Mouse (Mus musculus) macrophage (primary cell): Measurements from ENCODE around the gene Ncoa3. TPM values are rescaled to one million over a fixed set of nuclear protein-coding genes. Genes with fewer than 3 reads are reported as not detected.

Experiments
- H3K27ac ChIP-seq: fragments of 350-480 bp; formaldehyde crosslinking; 2 replicates; pipeline ENCODE4 v1.9.0; 2021
- H3K36me3 ChIP-seq: fragments of 350-480 bp; formaldehyde crosslinking; 2 replicates; pipeline ENCODE4 v1.9.0; 2021; ENCODE audit errors: inconsistent target
- H3K4me3 ChIP-seq: fragments of 350-480 bp; formaldehyde crosslinking; 2 replicates; pipeline ENCODE4 v1.9.0; 2021; ENCODE audit errors: inconsistent target
- H3K79me2 ChIP-seq: fragments of 350-480 bp; formaldehyde crosslinking; 2 replicates; pipeline ENCODE4 v1.9.0; 2021; ENCODE audit errors: inconsistent target
- WGBS: methylation state at CpG from one replicate; pipeline ENCODE4 v1.1.7; 2026; ENCODE audit warnings: inconsistent platforms; ENCODE audit not compliant: missing documents; 5-methylcytosine and 5-hydroxymethylcytosine counted together
- polyA plus RNA-seq: library from polyadenylated mRNA; stranded (reverse); fragments of 250-400 nt; gene quantifications from 3 replicates; pipeline ENCODE4 v1.2.4, GENCODE M21; 2018; ENCODE audit warnings: inconsistent platforms

Ncoa3 gene
- polyA plus RNA-seq, 1 experiment from 2014 or later: 65.0 TPM

GRCm38 (mm10) chr2:166025943-166026342 is 33.5 kb downstream of the Ncoa3 start:
- no peak overlapping the region for H3K4me3 ChIP-seq
- peaks cover 100% of the 10 kb centered on the region for H3K79me2 ChIP-seq
- 93% methylated on average over 5 of the region's 5 CpGs for WGBS
- no peak overlapping the region for H3K27ac ChIP-seq
- no peaks in the 10 kb centered on the region for H3K36me3 ChIP-seq

GRCm38 (mm10) chr2:166027834-166028233 is 35.4 kb downstream of the Ncoa3 start:
- no peak overlapping the region for H3K4me3 ChIP-seq
- peaks cover 100% of the 10 kb centered on the region for H3K79me2 ChIP-seq
- WGBS: 78% methylated on average over 3 of the region's 3 CpGs
- no peaks in the 10 kb centered on the region for H3K36me3 ChIP-seq
- H3K27ac ChIP-seq: no peak overlapping the region

- Histone ChIP-seq H3K36me3 (no peaks in the 10 kb centered on the region), H3K79me2 (peaks cover 100% of the 10 kb centered on the region), H3K4me3 (no peak overlapping the region), H3K27ac (no peak overlapping the region)
- 47% methylated on average over 4 of the region's 4 CpGs for WGBS
Measured at GRCm38 (mm10) chr2:166029232-166029631, 36.8 kb downstream of the Ncoa3 start.

- Histone ChIP-seq H3K79me2 (peaks cover 100% of the 10 kb centered on the region), H3K27ac (peak overlapping the region; percentile 54), H3K36me3 (peaks cover 5% of the 10 kb centered on the region; the same call in 1 of the 2 replicates), H3K4me3 (peak overlapping the region; percentile 8; the same call in 1 of the 2 replicates)
- 3% methylated on average over 13 of the region's 13 CpGs for WGBS
Measured at GRCm38 (mm10) chr2:166030256-166030995, 38.0 kb downstream of the Ncoa3 start.

GRCm38 (mm10) chr2:166031120-166031929 is 38.9 kb downstream of the Ncoa3 start:
- 17% methylated on average over 6 of the region's 7 CpGs for WGBS

GRCm38 (mm10) chr2:166032628-166033027 is 40.2 kb downstream of the Ncoa3 start:
- no peak overlapping the region for H3K27ac ChIP-seq
- 98% methylated on average over 5 of the region's 5 CpGs for WGBS
- peaks cover 23% of the 10 kb centered on the region for H3K36me3 ChIP-seq
- no peak overlapping the region for H3K4me3 ChIP-seq
- H3K79me2 ChIP-seq: peaks cover 100% of the 10 kb centered on the region

More at GRCm38 (mm10) chr2:166031120-166031929, 38.9 kb downstream of the Ncoa3 start:
- Histone ChIP-seq H3K79me2 (peaks cover 100% of the 10 kb centered on the region), H3K36me3 (peaks cover 11% of the 10 kb centered on the region), H3K27ac (peak overlapping the region; percentile 54), H3K4me3 (peak overlapping the region; percentile 8; the same call in 1 of the 2 replicates)

- 0 out of 2 replicates have a peak overlapping the region, but pooled peaks have one; percentile 5 for H3K27ac ChIP-seq
- H3K36me3 ChIP-seq: peaks cover 33% of the 10 kb centered on the region
Measured at GRCm38 (mm10) chr2:166034967-166035490, 42.6 kb downstream of the Ncoa3 start.

GRCm38 (mm10) chr2:166035725-166036124 is 43.3 kb downstream of the Ncoa3 start:
- peaks cover 33% of the 10 kb centered on the region for H3K36me3 ChIP-seq
- 8% methylated on average over 2 of the region's 3 CpGs for WGBS
- 0 out of 2 replicates have a peak overlapping the region, but pooled peaks have one; percentile 5 for H3K27ac ChIP-seq

More at GRCm38 (mm10) chr2:166034967-166035490, 42.6 kb downstream of the Ncoa3 start:
- no peak overlapping the region for H3K4me3 ChIP-seq
- WGBS: 47% methylated on average over 3 of the region's 3 CpGs
- peaks cover 100% of the 10 kb centered on the region for H3K79me2 ChIP-seq

GRCm38 (mm10) chr2:166039681-166040080 is 47.2 kb downstream of the Ncoa3 start:
- Histone ChIP-seq H3K79me2 (peaks cover 100% of the 10 kb centered on the region), H3K36me3 (peaks cover 32% of the 10 kb centered on the region), H3K4me3 (no peak overlapping the region), H3K27ac (no peak overlapping the region)
- WGBS: 97% methylated on average over 4 of the region's 4 CpGs

More at GRCm38 (mm10) chr2:166035725-166036124, 43.3 kb downstream of the Ncoa3 start:
- peaks cover 100% of the 10 kb centered on the region for H3K79me2 ChIP-seq
- H3K4me3 ChIP-seq: no peak overlapping the region

GRCm38 (mm10) chr2:166042542-166042941 is 50.1 kb downstream of the Ncoa3 start:
- Histone ChIP-seq H3K27ac (no peak overlapping the region), H3K79me2 (peaks cover 100% of the 10 kb centered on the region), H3K36me3 (peaks cover 19% of the 10 kb centered on the region), H3K4me3 (no peak overlapping the region)
- WGBS: 80% methylated on average over 1 of the region's 1 CpGs

GRCm38 (mm10) chr2:166045006-166045405 is 52.6 kb downstream of the Ncoa3 start:
- WGBS: 6% methylated on average over 2 of the region's 2 CpGs
- no peak overlapping the region for H3K4me3 ChIP-seq
- peaks cover 32% of the 10 kb centered on the region for H3K36me3 ChIP-seq
- H3K27ac ChIP-seq: peak overlapping the region; percentile 54
- peaks cover 100% of the 10 kb centered on the region for H3K79me2 ChIP-seq

- WGBS: 40% methylated on average over 10 of the region's 10 CpGs
- Histone ChIP-seq H3K79me2 (peaks cover 100% of the 10 kb centered on the region), H3K36me3 (peaks cover 40% of the 10 kb centered on the region), H3K27ac (peak overlapping the region; percentile 54), H3K4me3 (no peak overlapping the region)
Measured at GRCm38 (mm10) chr2:166045549-166046501, 53.4 kb downstream of the Ncoa3 start.

- peaks cover 61% of the 10 kb centered on the region for H3K36me3 ChIP-seq
- no peak overlapping the region for H3K27ac ChIP-seq
- no peak overlapping the region for H3K4me3 ChIP-seq
- H3K79me2 ChIP-seq: peaks cover 100% of the 10 kb centered on the region
- 92% methylated on average over 4 of the region's 4 CpGs for WGBS
Measured at GRCm38 (mm10) chr2:166047931-166048330, 55.5 kb downstream of the Ncoa3 start.
